Mouse (Mus musculus) limb, embryonic 14.5 days (tissue): ENCODE results near the gene Dgke. TPM values are rescaled to one million over a fixed set of nuclear protein-coding genes. Genes with fewer than 3 reads are reported as not detected.

ENCODE experiments used
- ATAC-seq: fragments of 200-750 bp; cut with Nextera tagmentation; 2 replicates; pipeline ENCODE4 v1.8.0; 2017; ENCODE audit warnings: low read depth, moderate number of reproducible peaks, moderate TSS enrichment; ENCODE audit not compliant: low FRiP score
- DNase-seq: peaks from one replicate; pipeline ENCODE4 v3.0.0-alpha.2; 2015; ENCODE audit warnings: low spot score
- H3K27ac ChIP-seq: fragments of 300-500 bp; sonication (generic); replicated peaks from 2 replicates; pipeline ENCODE4 v1.5.1; 2014; ENCODE audit warnings: low read depth, mild to moderate bottlenecking, low read length, moderate library complexity, mixed read lengths
- H3K27me3 ChIP-seq: fragments of 300-500 bp; sonication (generic); 2 replicates; pipeline ENCODE4 v1.6.1; 2014; ENCODE audit warnings: low read length, mixed read lengths; ENCODE audit not compliant: control insufficient read depth, insufficient read depth
- H3K36me3 ChIP-seq: fragments of 300-500 bp; sonication (generic); 2 replicates; pipeline ENCODE4 v1.6.1; 2014; ENCODE audit warnings: mild to moderate bottlenecking, low read length, moderate library complexity, mixed read lengths; ENCODE audit not compliant: control insufficient read depth, insufficient read depth
- H3K4me1 ChIP-seq: fragments of 300-500 bp; sonication (generic); 2 replicates; pipeline ENCODE4 v1.6.1; 2014; ENCODE audit warnings: antibody characterized with exemption, low read length, mixed read lengths; ENCODE audit not compliant: control insufficient read depth, insufficient read depth
- H3K4me2 ChIP-seq: fragments of 300-500 bp; sonication (generic); replicated peaks from 2 replicates; pipeline ENCODE4 v1.6.1; 2014; ENCODE audit warnings: low read depth, mild to moderate bottlenecking, low read length, moderate library complexity; ENCODE audit not compliant: severe bottlenecking
- H3K4me3 ChIP-seq: fragments of 300-500 bp; sonication (generic); replicated peaks from 2 replicates; pipeline ENCODE4 v1.5.1; 2014; ENCODE audit warnings: low read length
- H3K9ac ChIP-seq: fragments of 300-500 bp; sonication (generic); 2 replicates; pipeline ENCODE4 v1.6.1; 2014; ENCODE audit warnings: mild to moderate bottlenecking, low read depth, low read length, moderate library complexity; ENCODE audit not compliant: severe bottlenecking
- H3K9me3 ChIP-seq: fragments of 300-500 bp; sonication (generic); 2 replicates; pipeline ENCODE4 v1.6.1; 2016; ENCODE audit warnings: low read length; ENCODE audit not compliant: control insufficient read depth
- POLR2A ChIP-seq: fragments of 200-500 bp; IDR thresholded peaks from 2 replicates; pipeline ENCODE4 v1.8.0; 2012; ENCODE audit warnings: inconsistent platforms, mild to moderate bottlenecking, moderate library complexity, borderline replicate concordance; ENCODE audit not compliant: insufficient read depth, insufficient read length; ENCODE audit errors: extremely low read depth
- WGBS: fragments of 180-500 bp; shearing (Covaris S2); extraction: QIAGEN DNeasy Blood & Tissue Kit; methylation state at CpG from one replicate; pipeline ENCODE4 v1.1.7; 2014; 5-methylcytosine and 5-hydroxymethylcytosine counted together
- polyA plus RNA-seq, 2 experiments: library from polyadenylated mRNA; depleted of rRNA in 1 of 2; stranded (reverse) in 1 of 2; unstranded in 1 of 2; fragments of >200 nt; fragmentation: Nextera tagmentation in 1 of 2; extraction: Ambion mirVana in 1 of 2; gene quantifications; 2 replicates each; pipeline versions ENCODE4 v1.2.1 to v1.2.3; 2012 to 2014

The Dgke gene
- polyA plus RNA-seq, 2 experiments = 3.3 to 6.2 TPM

- Histone ChIP-seq H3K4me1 (no peaks in the 10 kb centered on the region), H3K27ac (no peak overlapping the region), H3K27me3 (no peaks in the 10 kb centered on the region), H3K4me3 (no peak overlapping the region), H3K9ac (no peak overlapping the region), H3K4me2 (no peak overlapping the region), H3K9me3 (no peaks in the 10 kb centered on the region), H3K36me3 (no peaks in the 10 kb centered on the region)
- no peak for ATAC-seq
- no peak for TF ChIP-seq POLR2A
- whole genome bisulfite sequencing = 83% methylated on average over 16 of the region's 16 CpGs
- DNase-seq = no peak
Observed at GRCm38 (mm10) chr11:89078996-89079680, 12.5 kb upstream of the Dgke start.

GRCm38 (mm10) chr11:89078305-89078704 lies 11.7 kb upstream of the Dgke start:
- Histone ChIP-seq H3K27ac (no peak overlapping the region), H3K9me3 (no peaks in the 10 kb centered on the region), H3K4me1 (no peaks in the 10 kb centered on the region), H3K36me3 (no peaks in the 10 kb centered on the region), H3K4me2 (no peak overlapping the region), H3K9ac (no peak overlapping the region), H3K4me3 (no peak overlapping the region), H3K27me3 (no peaks in the 10 kb centered on the region)
- WGBS = 89% methylated on average over 3 of the region's 3 CpGs
- ATAC-seq = no peak
- no peak for TF ChIP-seq POLR2A
- no peak for DNase-seq

GRCm38 (mm10) chr11:89077601-89078000 lies 11.0 kb upstream of the Dgke start:
- TF ChIP-seq POLR2A = no peak
- 84% methylated on average over 8 of the region's 8 CpGs for WGBS
- no peaks in the 10 kb centered on the region for H3K27me3 ChIP-seq

GRCm38 (mm10) chr11:89076370-89076821 lies 9.7 kb upstream of the Dgke start:
- H3K9ac ChIP-seq = no peak overlapping the region
- H3K36me3 ChIP-seq = no peaks in the 10 kb centered on the region
- WGBS = 70% methylated on average over 4 of the region's 4 CpGs
- DNase-seq (no peak), ATAC-seq (no peak)
- no peaks in the 10 kb centered on the region for H3K4me1 ChIP-seq
- H3K4me2 ChIP-seq = no peak overlapping the region
- H3K27ac ChIP-seq = no peak overlapping the region
- no peak overlapping the region for H3K4me3 ChIP-seq
- H3K9me3 ChIP-seq = no peaks in the 10 kb centered on the region
- H3K27me3 ChIP-seq = no peaks in the 10 kb centered on the region
- no peak for TF ChIP-seq POLR2A

More at GRCm38 (mm10) chr11:89077601-89078000, 11.0 kb upstream of the Dgke start:
- Histone ChIP-seq H3K27ac (no peak overlapping the region), H3K9me3 (no peaks in the 10 kb centered on the region), H3K4me1 (no peaks in the 10 kb centered on the region), H3K36me3 (no peaks in the 10 kb centered on the region), H3K4me3 (no peak overlapping the region), H3K4me2 (no peak overlapping the region), H3K9ac (no peak overlapping the region)
- DNase-seq (no peak), ATAC-seq (no peak)

- no peak for DNase-seq
- no peaks in the 10 kb centered on the region for H3K4me1 ChIP-seq
- no peaks in the 10 kb centered on the region for H3K36me3 ChIP-seq
- no peaks in the 10 kb centered on the region for H3K27me3 ChIP-seq
- no peak overlapping the region for H3K4me3 ChIP-seq
- H3K4me2 ChIP-seq = no peak overlapping the region
- no peak for TF ChIP-seq POLR2A
- whole genome bisulfite sequencing = 36% methylated on average over 19 of the region's 19 CpGs
- no peak for ATAC-seq
- no peak overlapping the region for H3K9ac ChIP-seq
- no peaks in the 10 kb centered on the region for H3K9me3 ChIP-seq
- no peak overlapping the region for H3K27ac ChIP-seq
Observed at GRCm38 (mm10) chr11:89074783-89075413, 8.2 kb upstream of the Dgke start.
